Mouse (Mus musculus) activated CD4-positive, CD25-positive, alpha-beta regulatory T cell, adult 9 weeks (primary cell): ENCODE data around the gene Vmn2r30. TPM values are rescaled to one million over a fixed set of nuclear protein-coding genes. Genes with fewer than 3 reads are reported as not detected.

Experiments used
- polyA plus RNA-seq: library from polyadenylated mRNA; unstranded; fragments of 100-300 nt; shearing (Covaris generic); gene quantifications from one replicate; pipeline ENCODE4 v1.2.1, GENCODE M21; 2017

Vmn2r30 gene
- polyA plus RNA-seq, result not detected

DNA sequence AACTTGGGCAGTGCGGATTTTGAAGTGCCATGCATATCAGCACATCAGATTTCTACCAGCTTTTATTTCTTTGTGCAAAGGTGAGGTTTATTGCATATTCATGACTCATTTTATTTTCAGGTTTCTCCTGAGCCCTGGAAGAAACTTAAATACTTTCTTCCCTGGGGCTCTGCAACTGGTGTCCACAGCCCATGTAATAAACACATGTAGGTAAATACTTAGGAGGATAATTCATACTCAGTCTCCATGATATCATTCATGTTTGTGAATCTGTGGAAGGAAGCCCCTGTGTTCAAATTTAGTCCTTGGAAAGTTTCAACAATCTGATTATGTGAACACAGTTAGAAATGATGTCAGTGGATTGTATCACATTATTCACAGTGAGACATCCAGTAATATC lies at the start of gene Vmn2r30:
Gene Vmn2r30, minus strand, starts transcription at position 101 of the 400 bp plus-strand sequence.

DNA sequence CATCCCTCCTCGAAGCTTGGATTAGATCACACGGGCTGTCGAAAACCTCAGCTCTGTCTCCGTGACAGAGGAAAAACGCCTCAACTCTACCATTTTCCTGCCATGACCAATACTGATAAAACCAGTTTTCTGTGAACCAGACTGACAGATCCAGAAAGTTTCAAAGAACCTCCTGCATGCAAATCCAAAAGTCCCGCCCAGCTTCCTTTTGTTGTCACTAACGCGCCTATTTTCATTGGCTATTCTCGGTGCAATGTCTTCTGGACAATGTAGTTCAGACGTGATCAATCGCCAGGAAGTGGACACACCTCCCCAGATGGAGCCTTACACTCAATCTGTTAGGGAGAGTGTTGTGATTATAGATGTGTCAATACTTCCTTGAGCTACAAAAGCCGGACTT lies 37.0 kb upstream of the Vmn2r30 start, which contains the start of gene Gm45783:
Gene Gm45783, minus strand, starts transcription at position 143 of the 400 bp plus-strand sequence.

DNA sequence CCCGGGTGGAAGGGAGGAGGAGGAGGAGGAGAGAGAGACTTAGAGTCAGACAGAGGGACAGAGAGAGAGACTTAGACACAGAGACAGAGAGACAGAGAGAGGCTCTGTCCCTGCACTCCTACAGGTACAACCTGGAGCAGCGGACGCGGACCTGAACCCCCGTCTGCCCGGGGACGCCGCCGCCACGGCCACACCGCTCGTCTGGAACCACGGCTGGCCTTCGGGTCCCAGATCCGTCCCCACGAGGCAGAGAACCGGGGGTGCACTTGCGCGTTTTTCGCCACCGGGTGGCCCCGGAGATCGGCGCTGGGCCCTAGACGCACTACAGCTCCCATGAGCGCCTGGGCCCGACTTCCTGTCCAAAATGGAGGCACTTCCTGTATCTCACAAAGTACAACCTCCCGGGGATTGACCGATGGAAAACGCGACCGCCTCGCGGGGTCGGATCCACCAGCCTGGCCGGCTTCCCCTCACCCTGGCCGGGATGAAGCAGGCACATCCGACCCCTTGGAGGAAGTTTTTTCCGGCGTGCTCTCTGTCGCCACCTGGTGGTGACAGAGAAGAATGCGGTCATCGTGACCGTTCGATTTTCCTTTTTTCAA lies 59.3 kb downstream of the Vmn2r30 start, which contains the start of gene Gm45844:
Gene Gm45844, minus strand, starts transcription at position 324 of the 602 bp plus-strand sequence.

Other genes with a start within 250 kb of the Vmn2r30 start
- 35.7 TPM for gene Zfp954, start 216.1 kb downstream of the Vmn2r30 start, polyA plus RNA-seq
- gene Zfp773, start 200.9 kb downstream of the Vmn2r30 start, polyA plus RNA-seq, result 14.2 TPM
- gene Zfp418, start 166.3 kb downstream of the Vmn2r30 start, polyA plus RNA-seq, result 3.5 TPM
- 4.7 TPM for gene Zfp772, start 127.6 kb downstream of the Vmn2r30 start, polyA plus RNA-seq
- gene Vmn2r29, start 90.3 kb downstream of the Vmn2r30 start, polyA plus RNA-seq, result 0.11 TPM
- 2.1 TPM for gene Gm45844, start 59.3 kb downstream of the Vmn2r30 start, polyA plus RNA-seq
- gene Clcn4, start 36.8 kb downstream of the Vmn2r30 start, polyA plus RNA-seq, result 82.6 TPM
- not detected for gene Gm45783, start 37.0 kb upstream of the Vmn2r30 start, polyA plus RNA-seq
- gene Vmn2r31, start 62.1 kb upstream of the Vmn2r30 start, polyA plus RNA-seq, result not detected
- not detected for gene Vmn2r32, start 142.4 kb upstream of the Vmn2r30 start, polyA plus RNA-seq
- gene Vmn2r33, start 229.2 kb upstream of the Vmn2r30 start, polyA plus RNA-seq, result not detected